Mouse (Mus musculus): ENCODE results near the gene BC025446.
"Not testable (repeated sequence)": the region's sequence is repeated elsewhere in the genome, so short reads cannot be mapped to it uniquely, and the experiment has no call there.

BC025446 gene

DNA sequence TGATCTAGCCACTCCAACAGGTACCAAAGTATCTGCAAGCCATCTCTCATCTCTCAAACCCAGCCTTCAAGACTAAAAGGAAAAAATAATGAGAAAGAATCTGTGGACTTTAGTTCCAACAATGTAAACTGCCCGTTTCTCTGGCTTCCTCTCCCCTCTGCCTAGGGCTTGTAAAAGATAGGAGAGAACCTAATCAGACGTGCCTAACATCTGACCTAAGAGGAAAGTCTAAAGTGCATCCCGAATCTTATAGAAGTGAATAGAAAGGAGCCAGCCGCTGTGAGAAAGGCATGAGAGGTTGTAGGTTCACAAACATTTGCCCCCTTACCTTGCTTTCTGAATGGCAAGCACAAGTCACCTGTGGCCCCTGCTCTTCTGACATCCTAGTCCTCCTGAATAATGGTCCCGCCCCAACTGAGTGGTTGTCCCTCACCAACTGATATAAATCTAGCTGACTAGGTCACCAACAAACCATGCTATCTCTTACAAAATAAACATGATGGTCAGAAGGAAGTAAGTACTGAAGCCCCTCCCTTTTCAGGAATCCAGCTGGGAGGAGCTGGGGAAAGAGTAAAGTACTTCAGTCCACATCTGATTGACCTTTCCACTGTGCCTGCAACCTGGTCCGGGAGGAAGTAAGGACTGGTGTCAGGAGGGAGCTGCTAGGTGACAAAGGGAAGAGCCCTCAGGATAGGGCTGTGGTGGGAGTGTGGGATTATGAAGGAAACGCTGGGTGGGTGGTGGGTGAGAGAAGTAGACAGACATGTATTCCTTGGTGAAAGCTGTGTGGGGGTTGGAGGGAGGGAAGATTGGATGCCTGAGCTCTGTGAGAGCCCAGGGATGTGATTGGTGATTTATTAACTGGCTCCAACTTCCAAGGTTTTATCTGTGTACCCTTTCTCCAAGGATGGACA, at the start of gene BC025446:
Gene BC025446, plus strand, starts transcription at position 599 of the 914 bp plus-strand sequence.
- in situ Hi-C loops (cut with MboI, MseI): no loop called here

DNA sequence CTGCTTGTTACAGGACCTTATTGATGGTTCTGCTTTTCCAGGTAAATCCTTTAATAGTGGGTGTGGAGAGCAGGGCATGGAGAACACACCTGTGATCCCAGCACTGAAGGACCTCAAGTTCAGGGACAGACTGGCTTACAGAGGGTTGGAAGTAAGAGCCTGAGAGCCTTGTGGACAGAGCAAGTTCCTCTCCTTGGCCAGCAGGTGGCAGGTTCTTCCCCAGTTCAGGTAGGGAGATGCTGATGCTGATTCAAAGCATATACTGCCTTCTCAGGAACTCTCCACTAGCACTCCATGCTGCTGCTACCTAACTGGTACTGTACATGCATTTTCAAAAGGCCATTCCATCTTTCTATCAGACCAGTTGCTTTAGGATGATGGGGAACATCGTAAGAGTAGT, 40.7 kb upstream of the BC025446 start:
- in situ Hi-C loops (cut with MboI, MseI): no loop called here

DNA sequence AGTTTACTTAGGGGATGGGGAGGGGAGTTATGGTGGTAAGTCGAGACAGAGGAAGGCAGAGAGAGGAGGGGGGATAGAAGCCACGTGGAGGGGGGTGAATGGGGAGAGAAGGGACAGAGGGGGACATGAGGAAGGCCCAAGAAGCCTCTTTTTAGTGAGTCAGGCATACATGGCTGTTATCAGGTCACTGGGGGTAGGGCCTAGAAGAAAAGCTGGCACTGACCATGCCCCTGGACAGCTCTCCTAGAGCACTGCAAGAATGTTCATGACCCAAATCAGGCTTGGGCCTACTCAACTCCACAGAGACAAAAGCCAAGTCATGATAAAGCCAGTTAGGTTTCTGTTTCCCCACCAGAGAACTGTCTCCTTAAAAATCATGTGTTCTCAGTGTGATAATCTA, 29.9 kb upstream of the BC025446 start:
- in situ Hi-C loops (cut with MboI, MseI): loop anchor here in 1 of 2 experiments (5.0 kb wide), 1 partner anchor 59 kb away; no protein-coding TSS in a partner anchor

DNA sequence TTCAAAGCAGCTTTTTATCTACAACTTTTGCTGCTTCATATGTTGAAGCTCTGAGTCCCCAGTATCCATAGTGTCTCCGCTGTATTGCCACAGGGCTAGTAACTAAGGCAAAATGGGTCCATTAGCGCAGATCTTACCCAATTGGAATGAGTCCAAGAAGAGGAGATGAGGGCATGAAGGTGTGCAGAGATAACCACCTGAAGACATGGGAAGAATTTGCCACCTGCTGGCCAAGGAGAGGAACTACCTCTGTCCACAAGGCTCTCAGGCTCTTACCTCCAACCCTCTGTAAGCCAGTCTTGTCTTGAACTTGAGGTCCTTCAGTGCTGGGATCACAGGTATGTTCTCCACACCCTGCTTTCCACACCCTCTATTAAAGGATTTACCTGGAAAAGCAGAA, 27.1 kb upstream of the BC025446 start:
- in situ Hi-C loops (cut with MboI, MseI): loop anchor here in 1 of 2 experiments (5.0 kb wide), 1 partner anchor 62 kb away; no protein-coding TSS in a partner anchor

DNA sequence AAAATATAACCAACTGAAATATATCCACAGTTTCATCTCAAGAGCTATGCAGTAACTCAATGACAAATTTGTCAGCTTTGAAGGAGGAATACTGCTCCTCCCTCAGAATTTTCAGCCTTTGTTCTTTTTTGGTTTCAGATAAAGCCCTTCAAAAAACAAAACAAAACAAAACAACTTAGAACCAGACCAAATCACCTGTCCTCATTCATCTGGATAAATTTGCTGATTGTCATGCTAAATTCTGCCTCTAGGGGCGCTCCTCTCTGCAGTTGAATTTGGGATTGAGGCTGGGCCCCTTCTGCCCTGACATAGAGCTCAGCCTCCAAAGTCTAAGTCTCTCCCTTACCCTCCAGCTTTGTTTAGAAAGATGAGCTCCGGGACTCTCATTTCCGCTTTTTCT, 25.6 kb upstream of the BC025446 start:
- in situ Hi-C loops (cut with MboI, MseI): not testable (repeated sequence)

DNA sequence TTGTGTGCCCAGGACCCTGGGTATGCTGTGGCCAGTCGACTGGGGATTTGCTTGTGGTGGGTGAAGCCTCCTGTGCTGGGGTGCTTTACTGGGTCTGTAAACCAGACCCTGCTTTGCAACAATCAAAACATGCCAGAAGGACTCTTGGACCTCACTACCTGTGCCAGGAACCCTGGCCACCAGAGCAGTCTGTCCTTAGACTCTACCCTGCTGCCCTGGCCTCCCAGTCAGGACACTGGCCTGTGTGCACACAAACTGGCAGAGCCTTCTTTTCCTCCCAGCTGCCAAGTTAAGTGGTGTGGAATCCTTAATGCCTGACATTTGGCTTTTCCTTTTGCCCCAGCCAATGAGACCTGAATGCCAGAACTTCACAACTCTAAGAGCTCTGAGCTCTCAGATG, 655 bp downstream of the BC025446 start:
- in situ Hi-C loops (cut with MboI, MseI): no loop called here

DNA sequence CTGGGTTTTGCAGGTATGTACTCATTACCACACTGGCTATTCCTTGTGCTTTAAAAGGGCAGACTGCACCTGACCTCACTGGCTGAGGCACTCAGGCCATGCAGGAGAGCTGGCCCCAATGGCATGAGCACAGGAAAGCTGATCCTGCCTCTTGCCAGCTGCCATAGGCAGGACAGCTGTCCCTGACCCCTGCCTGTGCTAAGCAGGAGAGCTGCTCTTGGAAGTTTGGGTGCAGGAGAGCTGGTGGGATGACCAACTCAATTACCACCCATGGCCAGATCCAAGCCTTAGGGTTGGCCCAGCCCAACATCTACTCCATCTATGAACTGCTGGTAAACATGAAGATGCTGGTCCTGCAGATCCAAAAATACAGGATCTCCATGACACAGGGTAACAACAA, 5.8 kb downstream of the BC025446 start:
- in situ Hi-C loops (cut with MboI, MseI): no loop called here

DNA sequence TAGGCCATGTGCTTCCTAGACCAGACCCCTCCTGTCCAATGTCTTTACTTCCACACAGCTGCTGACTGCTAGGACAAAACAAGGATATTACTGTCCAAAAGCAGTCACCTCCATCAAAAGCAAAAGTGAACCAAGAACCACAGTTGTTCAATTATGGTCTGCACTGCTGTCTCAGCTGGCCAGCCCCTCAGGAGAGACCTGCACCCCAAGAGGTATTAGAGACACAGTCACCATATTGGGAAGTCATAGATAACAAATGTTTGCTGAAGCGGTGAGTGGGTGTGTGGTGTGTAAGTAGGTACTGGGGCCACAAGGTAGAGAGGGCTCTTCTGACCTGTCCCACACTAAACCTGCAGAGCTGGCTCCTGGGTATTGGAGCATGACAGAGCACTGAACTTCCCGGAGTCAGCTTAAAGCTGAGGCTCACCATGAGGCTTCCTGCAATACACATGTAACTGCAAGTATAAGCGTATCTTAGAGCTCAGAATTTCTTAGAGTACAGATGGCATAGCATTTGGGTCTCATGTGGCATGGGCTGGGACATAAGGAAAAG, 21.6 kb downstream of the BC025446 start:
- in situ Hi-C loops (cut with MboI, MseI): loop anchor here (10.0 kb wide), 2 partner anchors 1143 to 1183 kb away; no protein-coding TSS in a partner anchor

DNA sequence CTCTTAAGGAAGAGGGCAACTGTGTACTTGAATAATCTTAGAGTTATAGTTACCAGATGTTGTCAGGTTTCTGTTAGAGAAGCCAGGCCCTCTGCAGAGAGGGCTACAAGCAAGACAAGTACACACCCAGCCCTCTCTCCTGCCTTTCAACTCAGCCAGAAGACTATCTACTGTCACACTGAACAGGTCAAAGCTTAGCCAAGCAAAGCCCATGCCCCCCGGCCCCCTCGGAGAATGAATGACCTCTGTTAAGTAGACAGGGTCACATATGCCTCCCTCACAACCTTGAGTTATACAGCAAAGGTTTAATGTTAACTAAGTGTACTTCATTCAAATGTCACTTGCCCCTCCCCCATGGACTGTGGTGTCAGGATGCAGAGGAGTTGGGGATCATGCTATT, 24.4 kb downstream of the BC025446 start:
- in situ Hi-C loops (cut with MboI, MseI): no loop called here

DNA sequence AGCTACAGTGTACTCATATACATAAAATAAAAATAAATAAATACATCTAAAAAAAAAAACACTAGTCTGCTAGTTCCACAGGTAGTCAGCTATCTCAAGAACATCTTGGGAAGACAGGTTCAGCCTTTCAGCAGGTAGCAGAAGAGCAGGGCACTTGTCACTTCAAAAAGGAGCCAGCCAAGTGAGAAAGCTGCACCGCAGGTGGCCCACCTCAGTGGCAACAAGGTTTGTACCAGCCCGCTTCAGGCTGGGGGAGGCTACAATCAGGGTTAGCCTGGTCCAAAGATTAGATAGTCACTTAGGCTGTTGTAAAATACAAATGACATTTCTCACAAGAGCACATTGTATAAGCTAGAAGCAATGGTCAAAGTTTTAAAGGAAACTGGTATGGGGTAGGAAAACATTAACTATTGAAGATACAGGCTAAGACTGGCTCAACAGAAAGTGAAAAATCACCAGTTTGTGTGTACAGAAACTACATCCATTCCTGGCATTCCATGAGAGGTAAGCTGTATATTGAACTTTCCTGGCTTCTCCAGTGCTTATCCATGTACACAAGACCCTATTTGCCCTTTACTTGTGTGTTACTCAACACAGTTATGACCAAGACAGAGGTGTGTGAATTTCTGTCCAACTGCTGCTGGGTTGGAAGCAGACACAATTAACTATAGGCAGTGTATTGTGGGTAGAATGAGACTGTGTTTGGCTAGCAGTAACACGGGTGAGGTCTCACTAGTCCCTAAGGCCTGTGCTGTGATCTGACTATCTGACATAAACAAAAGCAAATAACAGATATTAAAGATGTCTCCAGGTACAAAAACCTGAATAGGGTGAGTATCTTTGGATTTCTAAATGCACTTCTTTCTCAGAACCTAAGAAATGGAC, 26.8 kb downstream of the BC025446 start:
- in situ Hi-C loops (cut with MboI, MseI): no loop called here

DNA sequence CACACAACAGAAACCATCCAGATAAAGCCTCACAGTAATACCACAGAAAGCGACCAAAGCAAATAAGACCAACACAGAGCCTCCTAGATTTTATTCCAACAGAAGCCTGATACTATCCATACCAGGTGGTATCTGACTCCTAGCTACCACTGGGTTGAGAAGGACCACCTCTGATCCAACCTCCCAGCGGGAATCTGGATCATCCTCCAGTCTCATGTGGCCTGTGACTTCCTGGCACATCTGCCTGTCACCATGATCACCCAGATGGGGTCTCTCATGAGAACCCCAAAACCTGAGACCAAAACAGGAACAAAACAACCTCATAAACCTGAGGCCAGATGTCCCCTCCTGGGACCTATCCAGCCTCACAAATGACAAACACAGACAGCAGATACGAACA, 38.5 kb downstream of the BC025446 start:
- in situ Hi-C loops (cut with MboI, MseI): no loop called here

DNA sequence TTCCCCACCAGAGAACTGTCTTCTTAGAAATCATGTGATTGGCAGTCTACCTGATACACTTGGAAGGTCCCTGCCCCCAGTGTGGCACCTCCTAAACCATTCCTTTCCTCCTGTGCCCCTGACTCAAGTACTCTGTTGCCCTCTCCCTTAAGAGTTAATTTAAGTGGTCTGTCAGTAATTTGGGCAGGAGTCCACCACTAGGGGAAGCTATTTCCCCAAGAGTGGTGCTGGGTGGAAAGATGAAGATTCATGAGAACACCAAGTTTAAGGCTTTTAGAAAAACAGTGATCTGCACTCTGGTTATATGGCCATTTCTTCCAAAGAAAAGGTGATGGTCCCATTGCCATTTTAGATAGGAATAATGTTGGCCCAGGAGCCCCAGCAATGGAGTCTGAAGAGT, 49.7 kb downstream of the BC025446 start:
- in situ Hi-C loops (cut with MboI, MseI): no loop called here

DNA sequence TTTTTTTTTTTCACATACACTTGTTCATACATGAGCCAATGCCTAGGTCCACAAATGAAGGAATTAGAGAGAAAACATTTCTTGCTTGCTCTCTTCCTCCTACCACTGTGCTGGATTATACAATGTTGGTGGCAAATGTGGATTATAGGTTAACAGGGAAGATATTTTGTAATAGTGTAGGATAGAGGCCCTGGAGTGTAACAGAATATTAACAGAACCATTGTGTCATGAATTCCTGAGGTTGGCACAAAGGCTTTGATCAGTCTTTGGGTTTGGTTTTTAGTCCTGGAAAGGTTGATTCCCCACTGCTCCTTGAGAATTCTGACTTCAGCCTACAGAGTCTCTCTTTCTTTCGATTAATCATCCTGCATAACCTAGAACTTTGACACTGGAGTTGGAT, 50.5 kb downstream of the BC025446 start:
- in situ Hi-C loops (cut with MboI, MseI): no loop called here

DNA sequence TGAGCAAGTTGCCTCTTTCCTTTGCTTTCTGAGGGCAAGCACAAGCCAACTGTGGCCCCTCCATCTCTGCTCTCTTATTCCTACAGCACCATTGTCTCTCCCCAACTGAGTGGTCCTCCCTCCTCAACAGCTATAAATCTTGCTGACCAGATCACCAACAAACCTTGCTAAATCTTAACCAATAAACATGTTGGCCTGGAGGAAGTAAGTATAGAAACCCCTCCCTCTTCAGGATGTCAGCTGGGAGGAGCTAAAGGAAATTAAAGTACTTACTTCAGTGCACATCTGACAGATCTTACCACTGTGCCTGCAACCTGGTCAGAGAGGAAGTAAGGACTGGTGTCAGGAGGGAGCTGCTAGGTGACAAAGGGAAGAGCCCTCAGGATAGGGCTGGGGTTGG, 51.9 kb downstream of the BC025446 start, which contains the start of gene Ly6f:
Gene Ly6f, plus strand, starts transcription at position 301 of the 400 bp plus-strand sequence.
- in situ Hi-C loops (cut with MboI, MseI): no loop called here

DNA sequence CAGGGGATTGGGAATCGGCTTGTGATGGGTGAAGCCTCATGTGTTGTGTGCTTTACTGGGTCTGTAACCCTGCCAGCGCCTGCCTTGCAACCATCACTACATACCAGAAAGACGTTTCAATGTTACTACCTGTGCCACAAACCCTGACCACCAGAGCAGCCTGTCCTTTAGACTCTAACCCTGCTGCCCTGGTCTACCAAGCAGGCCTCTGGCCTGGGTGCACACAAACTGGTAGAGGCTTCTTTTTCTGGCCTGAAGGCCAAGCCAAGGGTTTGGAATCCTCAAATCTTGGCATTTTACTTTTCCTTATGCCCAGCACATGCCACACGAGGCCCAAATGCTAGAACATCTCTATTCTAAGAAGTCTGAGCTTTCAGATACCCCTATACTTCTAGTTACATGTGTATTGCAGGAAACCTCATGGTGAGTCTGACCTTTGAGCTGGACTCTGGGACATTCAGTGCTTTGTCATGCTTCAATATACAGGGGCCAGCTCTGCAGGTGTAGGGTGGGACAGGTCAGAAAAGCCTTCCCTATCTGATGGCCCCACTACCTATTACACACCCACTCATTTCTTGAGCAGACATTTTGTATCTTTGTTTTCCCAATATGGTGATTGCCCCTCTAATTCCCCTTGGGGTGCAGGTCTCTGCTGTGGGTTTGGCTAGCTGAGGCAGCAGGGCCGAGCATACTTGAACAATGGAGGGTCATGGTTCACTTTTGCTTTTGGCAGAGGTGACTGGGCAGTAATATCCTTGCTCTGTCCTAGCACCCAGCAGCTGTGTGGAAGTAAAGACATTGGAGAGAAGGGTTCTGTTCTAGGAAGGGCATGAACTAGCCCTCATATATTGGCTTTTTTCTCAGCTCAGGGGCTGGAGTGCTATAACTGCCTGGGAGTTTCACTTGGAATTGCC, 53.0 kb downstream of the BC025446 start:
- in situ Hi-C loops (cut with MboI, MseI): no loop called here

DNA sequence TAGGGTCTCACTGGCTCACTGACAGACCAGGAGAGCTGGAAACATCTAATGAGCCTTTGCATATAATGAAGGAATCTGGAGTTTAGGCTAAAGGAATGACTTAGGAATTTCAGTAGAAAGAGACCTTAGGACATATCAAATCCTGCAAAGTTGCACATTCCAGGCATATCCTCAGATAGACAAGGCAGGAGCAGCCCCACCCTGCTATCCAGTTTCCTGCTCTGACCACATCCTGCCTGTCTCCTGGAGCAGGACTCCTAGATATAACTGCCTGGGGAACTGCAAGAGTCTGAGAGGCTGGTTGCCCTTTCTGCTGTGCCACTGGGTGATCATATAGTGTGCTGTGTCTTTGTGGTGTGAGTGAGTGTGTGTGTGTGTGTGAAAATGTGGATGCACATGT, 54.0 kb downstream of the BC025446 start:
- in situ Hi-C loops (cut with MboI, MseI): no loop called here

DNA sequence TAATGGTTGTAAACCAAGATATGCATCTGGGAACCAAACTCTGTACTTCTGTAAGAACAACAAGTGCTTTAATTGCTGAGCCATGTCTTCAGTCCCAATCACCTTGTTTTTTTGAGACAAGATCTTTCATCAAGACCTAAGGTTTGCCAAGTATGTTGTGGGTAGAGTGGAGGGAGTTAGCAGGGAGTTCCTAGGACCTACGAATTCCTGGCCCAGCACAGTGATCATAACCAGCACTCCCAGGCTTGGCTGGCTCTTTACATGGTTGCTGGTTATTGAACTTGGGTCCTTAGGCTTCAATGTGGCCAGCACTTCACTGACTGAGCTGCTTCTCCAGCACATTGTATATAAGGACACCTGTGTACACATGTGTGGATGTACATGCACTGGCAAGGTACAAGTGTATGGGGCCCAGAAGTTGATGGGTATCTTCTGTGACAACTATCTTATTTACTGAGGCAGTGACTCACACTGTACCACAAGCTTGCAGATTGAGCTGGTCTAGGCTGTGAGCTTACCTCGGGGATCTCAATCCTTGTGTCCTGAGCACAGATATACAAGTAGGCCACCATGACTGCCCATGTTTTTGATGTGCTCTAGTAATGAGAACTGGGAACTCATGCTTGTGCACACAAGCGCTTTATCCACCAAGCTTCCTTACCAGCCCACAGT, 54.7 kb downstream of the BC025446 start:
- in situ Hi-C loops (cut with MboI, MseI): no loop called here

DNA sequence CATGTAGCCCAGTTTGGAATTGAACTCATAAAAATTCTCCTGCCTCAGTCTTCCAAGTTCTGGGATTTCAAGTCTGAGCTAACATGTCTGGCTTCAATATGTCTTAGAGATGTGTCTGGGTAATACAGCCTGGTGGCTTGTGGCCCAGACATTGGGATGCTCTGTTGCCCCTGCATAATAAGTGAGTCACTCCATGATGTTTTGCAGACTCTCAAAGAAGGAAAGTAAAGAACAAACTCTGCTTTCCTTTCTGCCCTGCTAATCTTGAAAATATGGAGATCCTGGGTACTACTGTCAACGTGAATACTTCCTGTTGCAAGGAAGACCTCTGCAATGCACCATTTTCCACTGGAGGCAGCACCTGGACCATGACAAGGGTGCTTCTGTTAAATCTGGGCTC, 55.2 kb downstream of the BC025446 start:
- in situ Hi-C loops (cut with MboI, MseI): no loop called here

DNA sequence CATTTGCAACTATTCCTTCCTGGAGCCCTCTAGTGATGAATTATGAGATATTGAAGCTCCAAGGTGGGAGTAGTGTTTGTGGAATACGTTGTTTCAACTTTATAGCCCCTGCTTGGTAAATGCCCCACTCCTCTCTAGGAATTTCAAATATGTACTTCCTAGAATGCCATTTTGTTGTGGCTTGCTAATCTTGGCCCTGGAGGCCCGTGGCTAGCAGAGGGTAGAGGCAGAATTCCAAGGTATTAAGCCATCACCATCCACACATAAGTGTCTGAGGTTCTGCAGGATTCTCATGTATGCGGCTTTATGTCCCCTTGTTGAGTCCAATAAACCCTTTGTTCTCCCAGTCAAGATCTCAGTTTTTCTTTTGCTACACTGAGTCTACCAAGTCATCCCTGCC, 55.7 kb downstream of the BC025446 start:
- in situ Hi-C loops (cut with MboI, MseI): no loop called here

All from T-helper 17 cell (primary cell).